Mouse (Mus musculus): ENCODE measurements around the gene Snrk.
"Not testable (repeated sequence)": the region's sequence is repeated elsewhere in the genome, so short reads cannot be mapped to it uniquely, and the experiment has no call there.

Snrk gene

DNA sequence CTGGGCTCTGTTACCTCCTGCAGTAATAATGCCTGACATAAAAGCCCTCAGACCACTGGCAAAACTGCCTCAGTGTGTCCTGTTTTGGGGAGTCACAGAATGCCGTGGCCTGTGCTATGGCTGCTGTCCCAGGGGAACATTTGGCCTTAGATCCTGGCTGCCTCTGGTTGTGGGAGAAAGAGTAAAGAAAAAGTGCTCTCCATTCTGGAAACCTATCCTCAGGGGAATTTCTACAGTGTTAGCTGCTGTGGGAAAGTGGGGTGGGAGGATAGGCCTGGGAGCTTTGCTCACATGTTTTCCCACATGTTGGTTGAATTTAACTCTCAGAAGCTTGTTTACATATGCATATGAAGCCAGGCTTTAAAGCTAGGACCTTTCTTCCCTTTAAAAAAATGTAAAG lies 26.2 kb downstream of the Snrk start:
- DNase-seq (ENCODE audit: extremely low spot score, low spot score), result no peak

DNA sequence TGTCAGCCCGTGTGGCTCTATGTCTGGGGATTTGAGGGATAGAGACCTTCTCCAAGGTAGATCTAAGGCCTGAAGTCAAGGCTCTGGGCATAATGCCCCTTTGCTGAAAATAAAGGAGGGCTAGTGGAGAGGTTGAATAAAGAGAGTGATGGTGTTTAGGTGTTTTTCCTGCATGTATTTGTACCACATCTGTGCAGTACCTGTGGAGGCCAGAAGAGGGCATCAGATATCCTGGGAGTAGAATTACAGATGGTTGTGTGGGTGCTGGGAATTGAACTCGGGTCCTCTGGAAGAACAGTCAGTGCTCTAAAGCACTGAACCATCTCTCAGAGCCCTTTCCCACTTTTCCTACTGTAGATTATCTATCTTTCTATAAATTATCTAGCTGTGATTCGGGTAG lies 27.7 kb downstream of the Snrk start:
- no peak for DNase-seq (ENCODE audit: extremely low spot score, low spot score)

DNA sequence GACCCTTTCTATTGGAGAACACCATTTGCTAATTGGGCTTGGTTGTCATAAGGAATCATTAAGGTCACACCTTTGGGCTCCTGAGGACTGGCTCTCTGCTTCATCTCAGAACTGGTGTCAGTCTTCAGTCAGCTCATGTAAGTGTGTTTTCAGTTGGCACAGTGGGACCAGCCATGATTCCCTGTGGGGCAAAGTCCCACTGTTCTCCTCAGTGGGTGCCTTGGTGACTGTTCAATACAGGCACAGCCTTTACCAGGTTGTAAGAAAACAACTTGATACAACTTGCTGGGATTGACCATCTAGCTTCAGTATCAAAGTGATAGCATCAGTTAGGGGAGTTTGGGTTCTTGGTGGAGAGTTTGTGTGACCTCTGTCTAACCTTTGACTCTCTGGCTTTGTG lies 28.6 kb downstream of the Snrk start:
- DNase-seq (ENCODE audit: extremely low spot score, low spot score), result no peak

DNA sequence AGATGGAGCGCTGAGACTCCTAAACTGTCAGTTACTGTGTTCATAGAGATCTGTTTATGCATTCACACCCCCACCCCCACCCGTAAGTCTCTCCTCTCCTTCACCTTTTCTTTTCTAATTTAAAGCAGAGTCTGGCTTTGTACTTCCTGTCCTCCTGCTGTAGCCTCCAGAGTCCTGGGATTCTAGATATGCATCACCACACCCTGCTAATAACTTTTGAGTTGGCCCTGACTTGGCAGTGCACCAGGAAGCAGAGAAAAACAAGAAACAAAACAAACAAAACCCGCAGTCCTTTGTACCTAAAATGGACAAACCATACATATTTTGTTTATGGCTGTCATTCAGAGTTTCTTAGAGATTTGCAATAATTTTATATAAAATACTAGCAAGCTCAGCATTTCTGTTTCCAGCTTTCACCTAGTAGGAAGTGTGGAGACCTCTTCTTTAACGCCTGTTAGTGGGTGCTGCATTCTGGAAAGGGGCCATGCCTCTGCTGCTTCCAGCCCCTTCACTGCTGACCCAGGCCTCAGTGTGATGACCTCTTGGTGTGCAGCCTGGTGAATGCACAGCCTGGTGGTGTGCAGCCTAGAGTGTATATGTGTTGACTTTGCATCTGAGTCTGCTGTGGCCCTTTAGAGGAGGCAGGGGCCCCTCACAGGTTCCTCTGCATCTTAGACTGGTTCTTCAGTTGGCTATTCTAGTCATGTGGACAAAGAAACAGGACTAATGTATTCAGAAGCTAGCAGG lies 29.2 kb downstream of the Snrk start:
- no peak for DNase-seq (ENCODE audit: extremely low spot score, low spot score)

DNA sequence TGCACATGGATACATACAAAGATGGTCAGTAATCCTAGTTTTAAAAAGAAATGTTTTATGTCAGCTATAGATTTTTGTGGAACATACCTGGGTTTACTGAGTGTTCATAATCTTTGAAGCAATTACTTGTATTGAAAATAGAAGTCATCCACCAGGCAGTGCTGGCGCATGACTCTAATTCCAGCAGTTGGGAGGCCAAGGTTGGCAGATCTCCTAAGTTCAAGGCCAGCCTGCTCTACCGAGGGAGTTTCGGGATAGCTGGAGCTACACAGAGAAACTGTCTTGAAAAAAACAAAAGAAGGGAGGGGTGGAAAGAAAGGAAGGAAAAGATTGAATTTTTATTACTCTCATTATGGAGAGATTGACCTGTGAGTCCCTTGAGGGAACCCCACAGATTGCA lies 31.3 kb downstream of the Snrk start:
- DNase-seq (ENCODE audit: extremely low spot score, low spot score), result no peak

DNA sequence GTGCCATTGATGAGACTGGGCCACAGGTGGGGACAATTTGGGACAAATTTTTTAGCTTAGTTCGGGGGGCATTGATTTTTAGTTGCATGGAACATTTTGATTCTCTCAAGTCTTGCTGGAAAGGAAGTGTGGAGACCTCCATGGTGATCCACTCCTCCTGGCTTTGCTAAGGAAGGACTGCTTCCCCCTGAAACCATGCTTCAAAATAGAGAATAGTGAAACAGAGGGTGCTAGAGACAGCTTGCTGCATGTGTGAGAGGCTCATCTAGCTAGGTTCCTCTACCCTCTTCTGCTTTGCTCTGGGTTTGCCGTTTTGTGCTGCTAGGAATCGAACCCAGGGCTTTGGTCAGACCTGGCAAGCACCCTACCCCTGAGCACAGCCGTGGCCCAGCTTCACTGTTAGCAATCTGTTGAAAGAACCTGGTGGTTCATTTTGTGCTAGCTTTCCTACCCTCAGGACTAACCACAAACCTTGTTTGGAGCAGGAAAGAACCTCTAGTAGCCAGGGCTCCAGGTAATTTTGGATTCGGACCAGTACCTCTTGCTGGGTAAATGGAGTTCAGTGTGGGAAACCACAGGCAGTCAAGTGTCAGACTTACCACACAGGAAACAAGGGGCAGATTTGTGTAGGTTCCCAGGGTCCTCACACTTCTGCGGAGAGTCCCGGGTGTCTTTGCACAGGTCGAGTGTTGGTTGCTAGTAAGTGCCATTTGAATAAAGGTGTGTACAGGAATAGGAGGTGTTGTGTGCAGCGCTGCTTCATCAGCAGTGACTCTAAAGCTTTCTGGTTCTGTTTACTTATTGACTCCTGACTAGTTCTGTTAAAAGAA lies 33.1 kb downstream of the Snrk start:
- no peak for DNase-seq (ENCODE audit: extremely low spot score, low spot score)

DNA sequence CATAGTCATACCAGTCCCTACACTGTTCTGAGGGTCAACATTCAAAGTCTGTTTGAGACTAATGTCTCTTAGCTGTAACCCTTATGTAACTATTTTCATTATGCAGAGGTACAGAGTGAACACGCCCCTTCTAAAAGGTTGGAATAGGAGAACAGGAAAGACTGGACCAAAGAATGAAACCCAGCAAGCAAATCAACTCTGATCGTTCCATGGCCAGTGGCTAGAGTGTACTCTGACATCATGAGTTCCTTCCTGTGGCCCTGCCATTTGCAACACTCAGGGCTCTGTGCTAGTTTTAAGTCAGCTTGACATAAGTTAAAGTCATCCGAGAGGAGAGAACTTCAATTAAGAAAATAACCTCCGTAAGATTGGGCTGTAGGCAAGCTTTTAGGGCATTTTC lies 35.0 kb downstream of the Snrk start:
- no peak for DNase-seq (ENCODE audit: extremely low spot score, low spot score)

DNA sequence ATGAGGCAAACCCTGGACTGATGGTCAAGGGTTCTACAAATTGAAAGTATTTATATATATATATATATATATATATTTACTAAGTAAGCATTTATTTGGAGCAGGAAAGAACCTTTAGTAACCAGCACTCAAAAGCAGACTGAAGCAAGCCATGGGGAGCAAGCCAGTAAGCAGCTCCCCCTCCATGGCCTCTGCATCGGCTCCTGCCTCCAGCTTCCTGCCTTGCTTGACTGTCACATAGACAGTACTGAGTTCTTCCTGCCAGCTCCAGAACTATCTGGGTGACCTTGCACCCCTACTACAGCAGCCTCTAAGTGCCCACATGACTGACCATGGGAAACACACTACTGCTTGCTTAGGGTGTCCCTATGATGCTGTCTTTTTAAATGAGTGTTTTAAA lies 35.4 kb downstream of the Snrk start:
- no peak for DNase-seq (ENCODE audit: extremely low spot score, low spot score)

DNA sequence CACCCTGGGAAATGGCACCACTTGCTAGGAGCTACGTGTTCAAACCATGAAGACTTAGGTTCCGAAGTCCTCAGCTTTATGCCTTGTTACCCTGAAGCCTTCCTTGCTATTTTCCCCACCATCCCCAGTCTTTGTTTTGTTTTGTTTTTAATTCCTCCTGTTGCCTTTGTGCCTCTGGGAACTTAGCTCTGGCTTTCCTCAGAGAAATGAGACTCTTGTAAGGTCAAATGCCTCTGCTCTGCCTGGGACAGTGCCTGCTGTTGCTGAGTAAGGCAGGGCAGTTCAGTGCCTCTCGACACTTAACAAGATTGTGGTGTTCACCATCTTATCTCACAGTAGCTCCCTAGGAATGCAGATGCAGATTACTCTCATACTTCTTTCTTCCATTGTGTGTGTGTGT lies 36.4 kb downstream of the Snrk start:
- no peak for DNase-seq (ENCODE audit: extremely low spot score, low spot score)

DNA sequence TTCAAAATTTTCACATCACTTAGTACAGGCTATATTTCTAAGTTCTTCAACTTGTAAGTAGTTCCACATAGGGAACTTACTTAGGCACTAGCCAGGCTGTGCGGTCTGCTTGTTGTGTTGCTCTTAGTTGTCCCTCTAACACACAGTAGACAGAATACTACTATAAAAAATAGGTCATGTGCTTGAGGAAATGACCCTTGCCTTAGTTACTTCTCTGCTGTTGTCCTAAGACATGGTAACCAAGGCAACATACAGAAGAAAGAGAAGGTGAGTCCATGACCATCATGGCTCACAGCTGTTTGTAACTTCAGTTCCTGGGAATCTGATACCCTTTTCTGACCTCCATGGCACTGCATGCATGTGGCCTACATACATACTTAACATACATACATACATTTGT lies 38.1 kb downstream of the Snrk start:
- no peak for DNase-seq (ENCODE audit: extremely low spot score, low spot score)

DNA sequence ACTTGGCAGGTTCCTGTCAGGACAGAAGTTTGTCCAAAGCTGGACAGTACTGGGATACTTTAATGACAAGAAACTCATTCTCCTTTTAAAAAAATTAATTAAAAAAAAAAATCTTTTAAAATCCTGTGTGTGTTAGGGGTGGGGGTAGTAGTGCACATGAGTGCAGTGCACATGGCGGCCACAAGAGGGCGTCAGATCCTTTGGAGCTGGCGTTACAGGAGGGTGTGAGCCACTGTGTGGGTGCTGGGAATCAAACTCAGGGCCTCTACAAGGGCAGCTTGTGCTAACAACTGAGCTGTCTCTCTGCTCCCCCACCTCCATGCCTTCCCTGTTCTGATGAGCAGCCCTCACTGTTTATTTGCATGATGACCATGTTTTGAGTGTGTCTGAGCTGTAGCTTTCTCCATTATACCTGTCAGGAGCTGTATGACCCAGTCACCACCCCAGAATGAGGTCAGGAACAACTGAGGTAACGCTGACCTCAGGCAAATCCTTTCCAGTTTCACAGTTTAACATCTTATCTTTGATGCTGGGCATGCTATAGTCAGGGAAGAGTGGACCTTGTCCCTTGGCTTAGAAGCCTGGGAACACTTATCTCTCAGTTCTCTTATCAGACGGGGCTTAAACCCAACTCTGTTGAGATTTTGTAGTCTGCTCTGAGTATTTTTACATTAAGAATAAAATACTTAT lies 39.5 kb downstream of the Snrk start:
- no peak for DNase-seq (ENCODE audit: extremely low spot score, low spot score)

DNA sequence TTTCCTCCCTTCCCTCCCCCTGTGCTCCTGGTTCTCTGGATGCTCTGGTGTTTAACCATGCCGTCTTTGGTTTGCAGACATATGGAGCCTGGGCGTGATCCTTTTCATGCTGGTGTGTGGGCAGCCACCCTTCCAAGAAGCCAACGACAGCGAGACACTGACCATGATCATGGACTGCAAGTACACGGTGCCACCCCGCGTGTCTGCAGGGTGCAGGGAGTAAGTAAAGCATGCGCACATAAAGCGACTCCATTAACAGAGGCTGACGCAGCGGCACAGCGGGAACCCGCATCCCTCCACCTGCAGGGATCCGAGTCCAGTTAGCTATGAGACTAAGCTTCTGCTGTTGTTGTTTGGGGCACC lies 40.0 kb downstream of the Snrk start:
- DNase-seq (ENCODE audit: extremely low spot score, low spot score), result no peak

DNA sequence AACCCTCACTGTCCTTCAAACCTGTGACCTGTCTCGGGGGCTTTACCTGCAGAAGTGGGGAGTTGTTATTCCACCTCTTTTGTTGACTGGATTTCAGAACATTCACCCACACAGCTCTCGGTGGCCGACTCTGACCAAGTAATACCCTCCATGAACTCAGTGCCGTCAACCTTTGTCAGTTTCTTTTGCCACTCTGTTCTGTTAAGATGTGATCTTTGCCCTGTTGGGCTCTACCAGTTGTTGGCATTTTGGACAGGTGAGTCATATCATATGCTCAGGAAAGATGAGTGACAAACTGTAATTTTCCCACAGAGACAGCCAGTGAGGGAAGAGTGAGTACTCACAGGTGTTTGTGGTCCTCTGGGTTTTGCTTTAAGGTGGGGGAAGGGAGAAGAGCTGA lies 47.5 kb downstream of the Snrk start:
- DNase-seq (ENCODE audit: extremely low spot score, low spot score), result no peak

DNA sequence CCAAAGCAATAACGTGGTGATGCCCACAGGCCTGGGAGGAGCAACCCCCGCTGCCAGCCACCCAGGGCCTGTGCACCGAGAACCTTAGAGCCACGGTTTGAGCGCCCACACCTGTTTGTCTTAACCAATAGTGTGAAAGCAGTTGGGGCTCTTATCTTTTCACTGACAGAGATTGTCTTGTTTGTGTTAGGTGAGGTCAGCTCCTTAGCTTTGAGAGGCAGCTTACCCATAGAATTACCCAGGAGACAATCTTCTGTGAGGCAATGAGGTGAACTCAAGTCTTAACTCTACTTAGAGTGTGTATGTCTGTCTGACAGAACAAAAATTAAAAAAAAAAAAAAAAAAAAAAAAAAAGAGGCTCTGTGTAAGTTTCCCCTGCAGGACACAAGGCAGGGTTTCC lies 50.7 kb downstream of the Snrk start:
- not testable (repeated sequence) for DNase-seq (ENCODE audit: extremely low spot score, low spot score)

DNA sequence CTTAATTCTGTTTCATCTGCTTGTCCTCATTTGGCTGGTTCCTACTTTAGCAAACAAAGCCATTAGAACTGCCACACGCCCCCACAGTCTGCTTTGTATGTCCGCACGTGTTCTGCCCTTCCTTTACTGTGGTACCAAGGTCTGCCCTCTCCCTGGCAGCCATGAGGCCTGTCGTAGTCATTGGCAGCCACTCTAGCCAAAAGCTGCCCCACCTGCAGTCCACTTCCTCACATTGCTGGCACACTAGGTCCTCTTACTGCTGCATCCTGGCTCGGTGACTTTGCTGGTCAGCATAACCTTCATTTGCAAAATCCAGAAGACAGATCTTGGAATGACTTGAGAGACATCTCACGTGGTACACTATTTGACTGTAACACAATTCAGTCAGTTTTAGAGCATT lies 52.8 kb downstream of the Snrk start:
- DNase-seq (ENCODE audit: extremely low spot score, low spot score), result no peak

DNA sequence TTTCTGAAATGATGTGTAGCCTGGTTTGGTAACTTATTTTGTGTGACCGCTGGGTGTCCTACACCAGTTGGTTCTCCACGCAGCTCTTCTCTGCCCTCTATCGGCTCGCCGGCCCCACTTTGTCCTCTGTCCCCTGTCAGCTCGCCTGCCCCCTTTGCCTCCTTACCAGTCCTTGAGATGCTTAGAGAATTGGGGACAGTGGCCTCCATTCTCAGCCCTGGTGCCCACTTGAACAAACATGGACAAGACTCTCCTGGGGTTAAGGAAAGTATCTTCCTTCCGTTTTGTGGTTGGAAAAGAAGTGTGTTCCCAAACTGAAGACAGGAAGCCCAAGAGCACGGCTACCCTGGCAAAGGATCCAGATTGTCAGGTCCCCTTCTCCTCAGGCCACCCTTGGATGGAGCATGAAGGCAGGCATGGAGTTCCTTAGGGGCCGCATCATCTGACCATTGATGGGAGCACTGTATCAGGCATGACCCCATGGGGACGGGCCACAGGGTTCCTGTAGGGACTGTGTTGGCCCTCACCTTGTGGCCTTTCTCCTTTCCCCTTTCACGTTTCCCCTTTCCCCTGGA lies 55.6 kb downstream of the Snrk start:
- no peak for DNase-seq (ENCODE audit: extremely low spot score, low spot score)

DNA sequence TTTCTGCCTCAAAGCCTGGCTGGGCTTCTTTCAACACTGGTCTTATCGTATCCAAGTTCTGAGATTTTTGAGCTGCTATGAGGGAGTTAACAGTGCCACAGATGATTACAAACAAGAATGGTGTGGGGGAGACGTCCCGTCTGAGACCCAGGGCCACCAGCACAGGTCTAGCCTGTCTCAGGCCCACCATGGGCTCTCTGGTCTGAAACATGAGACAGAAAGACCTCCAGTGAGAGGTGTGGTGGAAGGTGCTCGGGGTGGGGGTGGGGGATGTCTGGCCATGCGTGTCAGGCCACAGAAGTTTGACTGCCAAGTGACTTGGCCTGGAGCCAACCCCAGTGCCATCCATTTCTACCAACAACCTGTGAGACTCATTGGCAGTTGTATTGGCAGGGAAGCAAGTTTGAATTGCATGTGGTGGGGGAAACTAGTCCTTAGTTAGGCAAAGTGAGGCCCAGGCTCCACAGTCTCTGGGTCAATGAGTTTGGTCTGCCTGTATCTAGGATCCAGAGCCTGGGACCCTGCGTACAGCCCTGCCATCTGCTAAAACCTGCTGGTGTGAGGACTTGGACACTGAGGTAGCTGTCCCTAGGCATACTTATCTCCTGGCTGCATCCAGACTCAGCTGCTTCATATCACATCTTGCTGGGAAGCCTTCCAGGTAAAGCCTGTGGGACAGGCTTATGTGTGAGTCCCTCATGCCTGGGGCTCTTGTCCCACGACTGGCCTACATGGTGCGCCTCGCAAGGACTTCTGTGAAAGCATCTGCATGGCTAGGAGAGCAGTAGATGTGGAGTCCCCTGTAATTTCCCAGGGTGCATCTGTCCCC lies 56.6 kb downstream of the Snrk start:
- DNase-seq (ENCODE audit: extremely low spot score, low spot score), result no peak

DNA sequence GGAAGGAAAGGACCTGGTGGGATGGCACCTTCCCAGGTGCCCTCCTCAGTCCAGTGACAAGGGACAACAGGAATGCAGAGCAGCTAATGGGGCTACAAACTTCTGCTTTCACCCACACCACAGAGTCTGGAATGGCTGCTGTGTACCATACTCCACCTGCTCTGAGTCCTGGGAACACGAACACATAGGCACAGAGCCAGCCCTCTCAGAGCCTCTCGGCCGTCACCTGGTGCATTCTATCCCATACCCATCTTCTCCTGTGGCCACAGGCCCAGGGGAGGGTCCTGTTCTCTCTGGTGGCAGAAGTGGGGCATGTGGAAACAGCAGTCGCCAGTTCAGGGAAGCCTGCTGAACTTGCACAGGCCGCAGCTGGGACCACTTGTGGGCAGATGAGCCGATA lies 57.7 kb downstream of the Snrk start:
- DNase-seq (ENCODE audit: extremely low spot score, low spot score), result no peak

DNA sequence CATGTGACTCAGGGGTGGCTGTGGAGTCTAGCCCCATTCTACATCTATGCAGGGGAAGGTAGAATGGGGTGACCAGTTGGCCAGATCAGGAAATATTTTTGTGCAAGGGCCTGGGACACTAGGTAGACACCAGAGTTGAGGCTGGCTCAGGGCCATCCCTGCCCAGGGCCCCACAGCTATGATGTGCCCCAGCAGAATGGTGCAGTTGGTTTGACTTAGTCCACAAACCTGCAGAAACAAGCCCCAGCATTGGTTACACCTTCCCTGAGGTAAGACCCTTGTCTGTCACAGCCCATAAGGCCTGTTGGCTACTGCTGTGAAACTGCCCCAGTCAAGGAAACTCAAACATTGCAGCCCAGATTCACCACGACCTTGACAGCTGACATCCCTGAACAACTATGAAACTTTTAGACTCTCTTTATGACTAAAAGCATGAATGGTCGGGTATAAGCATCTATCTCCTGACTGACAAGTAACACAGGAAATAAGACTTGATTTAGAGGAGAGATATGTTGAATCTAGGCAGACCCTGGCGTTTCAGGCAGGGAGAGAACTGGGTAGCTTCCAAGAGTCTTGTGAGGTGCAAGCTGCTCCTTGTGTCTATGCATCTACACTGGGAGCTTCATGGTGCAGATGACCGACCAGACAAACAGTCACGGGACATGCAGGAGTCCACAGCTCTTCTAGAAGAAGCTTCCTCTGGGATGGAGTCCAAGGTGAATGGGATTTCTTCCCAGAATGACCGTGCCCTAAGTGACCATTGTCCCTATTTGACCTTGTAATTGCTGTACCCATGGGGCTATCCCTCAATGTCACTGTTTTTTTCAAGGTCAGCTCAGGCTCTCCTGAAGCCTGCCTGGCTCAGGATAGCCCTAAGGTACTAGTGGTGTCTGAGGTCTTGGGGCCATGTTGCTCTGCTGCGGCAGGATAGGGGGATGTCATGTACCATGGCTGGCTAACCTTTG lies 60.5 kb downstream of the Snrk start:
- DNase-seq (ENCODE audit: extremely low spot score, low spot score), result no peak

DNA sequence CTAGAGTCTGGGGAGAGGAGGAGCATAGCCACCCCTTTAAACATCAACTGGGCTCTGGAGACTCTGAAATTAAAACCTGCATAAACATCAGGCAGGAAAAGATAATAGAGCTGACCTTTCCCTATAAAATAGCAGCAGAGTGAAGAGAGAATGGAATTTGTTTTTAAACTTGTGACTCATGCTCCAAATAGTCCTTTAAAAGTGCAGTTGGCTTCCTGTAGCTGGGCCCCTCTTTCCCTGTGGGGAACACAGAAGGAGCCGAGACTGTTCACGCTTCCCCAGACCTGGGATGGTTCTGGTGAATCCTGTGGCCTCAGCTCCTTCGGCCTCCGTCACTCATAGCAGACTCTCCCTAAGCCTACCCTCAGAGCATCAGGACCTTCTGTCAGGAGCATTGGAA lies 61.4 kb downstream of the Snrk start:
- DNase-seq (ENCODE audit: extremely low spot score, low spot score), result no peak

Measured in neural tube, embryonic 10.5 days (tissue).